Mouse (Mus musculus): ENCODE data around the gene Ambra1. TPM values are rescaled to one million over a fixed set of nuclear protein-coding genes. Genes with fewer than 3 reads are reported as not detected.
"Not testable (repeated sequence)": the region's sequence is repeated elsewhere in the genome, so short reads cannot be mapped to it uniquely, and the experiment has no call there.

Gene Ambra1
- polyA plus RNA-seq, 1 experiment: 24.0 TPM

DNA sequence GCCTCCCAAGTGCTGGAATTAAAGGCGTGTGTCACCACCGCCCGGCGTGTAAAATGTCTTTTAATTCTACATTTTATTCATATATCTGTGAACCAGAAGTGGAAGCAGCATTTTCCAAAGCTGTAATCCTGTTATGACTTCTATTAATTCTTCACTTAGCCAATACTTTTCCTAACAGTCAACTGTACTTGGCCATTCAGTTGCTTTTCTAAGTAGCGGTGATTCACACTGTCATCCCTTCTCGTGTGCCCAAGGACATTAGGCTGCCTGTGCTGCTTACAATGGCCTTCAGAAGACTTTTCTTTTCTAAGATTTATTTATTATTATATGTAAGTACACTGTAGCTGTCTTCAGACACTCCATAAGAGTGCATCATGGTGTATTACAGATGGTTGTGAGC lies 21.6 kb upstream of the Ambra1 start:
- no peak for TF ChIP-seq POLR2A (IDR thresholded peaks at IDR 0.05; ENCODE audit: borderline replicate concordance, low read depth, low read length)
- no peak for TF ChIP-seq CTCF (IDR thresholded peaks at IDR 0.05; ENCODE audit: low read depth, low read length)
- no peak overlapping the region for H3K4me3 ChIP-seq (ENCODE audit: insufficient read depth, low read length)
- H3K27ac ChIP-seq (ENCODE audit: insufficient read depth, low read depth, low read length): no peak overlapping the region
- H3K4me1 ChIP-seq (ENCODE audit: control insufficient read depth, insufficient read depth, low read length): peaks cover 9% of the 10 kb centered on the region

DNA sequence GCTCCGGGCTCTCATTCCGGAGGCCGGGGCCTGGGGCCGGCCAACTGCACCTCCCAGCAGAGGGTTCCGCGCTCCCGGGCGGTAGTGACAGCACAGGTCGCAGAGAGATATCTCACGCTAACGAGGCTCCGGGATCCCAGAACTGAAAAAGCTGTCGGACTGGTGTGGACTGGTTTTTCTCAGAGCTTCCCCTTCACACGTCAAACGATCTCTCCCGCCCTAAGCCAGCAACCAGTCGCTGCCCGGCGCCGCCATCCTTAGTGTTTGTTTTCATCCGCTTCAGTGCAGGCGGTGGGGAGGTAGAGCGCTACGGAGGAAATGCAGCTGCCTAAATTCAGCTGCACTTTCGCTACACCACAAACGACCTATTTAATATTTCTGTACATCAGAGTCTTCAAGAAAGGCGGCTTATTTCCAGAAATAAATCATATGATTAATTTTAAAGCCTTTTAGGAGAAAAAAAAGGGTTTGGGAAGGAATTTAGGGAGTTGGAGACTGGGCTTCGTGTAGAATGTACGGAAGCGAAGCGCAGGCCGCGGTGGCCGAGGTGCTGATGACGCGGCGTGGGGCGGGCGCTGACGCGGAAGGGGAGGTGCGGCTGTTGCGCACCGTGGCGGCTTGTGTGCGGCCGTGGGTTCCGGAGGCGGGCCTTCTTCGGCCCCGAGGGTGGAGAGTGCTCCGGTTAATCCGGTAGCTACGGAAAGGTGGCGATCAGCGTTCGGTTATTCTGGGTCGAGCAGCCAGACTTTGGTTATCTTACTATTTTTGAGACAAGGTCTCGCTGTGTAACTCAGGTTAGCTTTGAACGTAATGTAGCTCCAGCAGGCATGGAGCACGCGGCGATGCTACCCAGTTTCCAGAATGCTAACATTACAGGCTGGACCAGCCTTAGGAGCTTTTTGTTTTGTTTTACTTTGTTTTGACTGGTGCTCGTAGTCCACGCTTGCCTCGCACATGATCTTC lies 19.4 kb upstream of the Ambra1 start, which contains the start of the genes Atg13 and Harbi1:
Atg13 (minus strand) TSS at position 305 of the 963 bp plus-strand sequence.
Harbi1 (plus strand) TSS at position 581 of the 963 bp plus-strand sequence.
- TF ChIP-seq CTCF (IDR thresholded peaks at IDR 0.05; ENCODE audit: low read depth, low read length) (no peak), POLR2A (IDR thresholded peaks at IDR 0.05; ENCODE audit: borderline replicate concordance, low read depth, low read length) (0 out of 2 replicates have a peak, but pooled peaks have one; percentile 72)
- peak within 1 kb of the TSS; percentile 90 for H3K4me3 ChIP-seq (ENCODE audit: insufficient read depth, low read length)
- H3K4me1 ChIP-seq (ENCODE audit: control insufficient read depth, insufficient read depth, low read length): peaks cover 9% of the 10 kb centered on the region
- peak within 1 kb of the TSS; percentile 72 for H3K27ac ChIP-seq (ENCODE audit: insufficient read depth, low read depth, low read length)

DNA sequence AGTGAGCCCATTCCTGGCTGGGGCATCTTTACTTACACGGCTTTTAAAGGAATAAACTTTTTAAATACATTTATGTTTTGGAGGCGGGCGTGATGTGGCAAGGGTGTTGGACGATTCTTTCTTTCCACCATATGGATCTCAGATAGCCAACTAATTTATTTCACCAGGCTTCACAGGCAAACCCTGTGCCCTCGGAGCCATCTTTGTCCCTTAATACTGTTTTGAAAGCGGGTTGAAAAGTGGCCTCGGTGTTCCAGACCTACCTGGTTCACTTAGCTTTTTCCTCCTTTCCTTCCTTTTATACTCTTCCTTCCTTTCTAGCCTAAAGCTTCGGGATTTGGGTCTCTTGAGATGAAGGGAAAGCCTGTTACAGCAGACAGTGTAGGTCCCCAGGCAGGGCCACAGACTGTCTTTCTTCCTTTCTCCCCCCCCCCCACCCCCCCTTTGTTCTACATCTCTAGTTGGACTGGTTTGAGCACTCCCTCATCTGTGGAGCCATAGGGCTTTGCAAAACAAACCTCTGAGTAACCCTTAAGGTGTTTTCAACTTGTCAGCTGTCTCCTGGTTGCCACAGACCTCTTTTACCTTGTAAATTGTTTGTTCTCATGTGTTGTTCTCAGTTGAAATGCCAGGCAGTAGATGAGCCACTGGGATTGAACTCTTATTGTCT lies 18.5 kb upstream of the Ambra1 start:
- H3K4me3 ChIP-seq (ENCODE audit: insufficient read depth, low read length): peak overlapping the region; percentile 77
- TF ChIP-seq CTCF (IDR thresholded peaks at IDR 0.05; ENCODE audit: low read depth, low read length) (no peak), POLR2A (IDR thresholded peaks at IDR 0.05; ENCODE audit: borderline replicate concordance, low read depth, low read length) (no peak)
- peak overlapping the region; percentile 72 for H3K27ac ChIP-seq (ENCODE audit: insufficient read depth, low read depth, low read length)
- peaks cover 9% of the 10 kb centered on the region for H3K4me1 ChIP-seq (ENCODE audit: control insufficient read depth, insufficient read depth, low read length)

DNA sequence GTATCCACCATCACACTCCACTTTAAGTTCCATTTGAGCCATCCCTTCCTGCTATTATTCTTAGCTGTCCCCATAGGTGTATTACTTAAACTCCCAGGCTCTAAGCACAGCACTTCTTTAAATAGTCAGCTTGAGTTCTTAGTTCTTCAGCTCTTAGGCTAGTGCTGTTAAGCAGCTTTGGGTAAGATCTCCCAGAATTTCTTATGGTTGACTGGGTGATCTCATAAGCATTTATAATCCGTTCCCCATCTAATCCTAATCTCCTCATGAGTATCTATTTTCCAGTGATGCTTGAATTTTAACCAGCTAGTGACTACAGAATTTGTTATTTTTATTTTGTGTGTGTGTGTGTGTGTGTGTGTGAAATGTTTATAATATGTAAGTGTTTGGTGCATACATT lies 15.0 kb upstream of the Ambra1 start:
- Histone ChIP-seq H3K4me3 (ENCODE audit: insufficient read depth, low read length) (no peak overlapping the region), H3K27ac (ENCODE audit: insufficient read depth, low read depth, low read length) (no peak overlapping the region), H3K4me1 (ENCODE audit: control insufficient read depth, insufficient read depth, low read length) (peaks cover 11% of the 10 kb centered on the region)
- no peak for TF ChIP-seq CTCF (IDR thresholded peaks at IDR 0.05; ENCODE audit: low read depth, low read length)
- TF ChIP-seq POLR2A (IDR thresholded peaks at IDR 0.05; ENCODE audit: borderline replicate concordance, low read depth, low read length): no peak

DNA sequence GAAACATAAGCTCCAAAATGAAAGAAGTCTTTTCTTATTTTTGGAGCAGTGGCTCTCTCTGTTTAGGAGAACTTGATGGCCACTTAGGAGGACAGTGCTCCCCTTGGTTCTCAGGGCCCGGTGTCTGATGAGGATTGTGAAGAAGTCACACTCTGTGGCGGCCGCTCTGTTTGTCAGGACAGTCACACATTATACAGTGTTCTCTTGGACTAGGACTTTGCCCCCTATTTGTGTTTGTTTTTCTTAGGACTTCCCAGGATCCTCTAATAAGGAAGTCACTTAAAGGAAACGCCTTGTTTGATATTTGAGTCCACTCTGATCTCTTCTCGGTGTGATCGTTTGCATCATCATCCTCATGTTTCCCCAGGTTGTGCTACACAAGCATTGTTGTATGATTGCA lies 11.7 kb upstream of the Ambra1 start:
- H3K4me3 ChIP-seq (ENCODE audit: insufficient read depth, low read length): no peak overlapping the region
- no peak for TF ChIP-seq CTCF (IDR thresholded peaks at IDR 0.05; ENCODE audit: low read depth, low read length)
- TF ChIP-seq POLR2A (IDR thresholded peaks at IDR 0.05; ENCODE audit: borderline replicate concordance, low read depth, low read length): no peak
- H3K27ac ChIP-seq (ENCODE audit: insufficient read depth, low read depth, low read length): no peak overlapping the region
- H3K4me1 ChIP-seq (ENCODE audit: control insufficient read depth, insufficient read depth, low read length): peaks cover 12% of the 10 kb centered on the region

DNA sequence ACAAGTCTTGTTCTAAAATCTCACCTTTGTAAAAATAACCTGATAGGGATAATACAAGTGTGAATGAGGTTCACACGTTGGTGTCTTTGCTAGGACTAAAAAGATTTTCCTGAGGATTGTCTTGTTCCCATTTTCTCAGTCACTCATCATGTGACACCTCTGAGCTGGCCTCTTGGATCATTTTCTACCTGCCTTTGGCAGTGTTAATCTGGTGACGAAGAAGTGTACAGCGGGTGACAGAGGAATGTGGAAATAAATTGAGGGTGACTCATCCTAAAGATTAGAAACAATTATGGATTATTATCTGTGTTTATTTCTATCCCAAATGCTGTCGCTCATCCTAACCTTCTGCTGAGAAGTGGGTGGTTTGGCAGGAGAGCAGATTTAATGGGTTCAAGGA lies 6.6 kb upstream of the Ambra1 start:
- Histone ChIP-seq H3K4me1 (ENCODE audit: control insufficient read depth, insufficient read depth, low read length) (peaks cover 38% of the 10 kb centered on the region), H3K27ac (ENCODE audit: insufficient read depth, low read depth, low read length) (peak overlapping the region; percentile 56), H3K4me3 (ENCODE audit: insufficient read depth, low read length) (no peak overlapping the region)
- no peak for TF ChIP-seq CTCF (IDR thresholded peaks at IDR 0.05; ENCODE audit: low read depth, low read length)
- no peak for TF ChIP-seq POLR2A (IDR thresholded peaks at IDR 0.05; ENCODE audit: borderline replicate concordance, low read depth, low read length)

DNA sequence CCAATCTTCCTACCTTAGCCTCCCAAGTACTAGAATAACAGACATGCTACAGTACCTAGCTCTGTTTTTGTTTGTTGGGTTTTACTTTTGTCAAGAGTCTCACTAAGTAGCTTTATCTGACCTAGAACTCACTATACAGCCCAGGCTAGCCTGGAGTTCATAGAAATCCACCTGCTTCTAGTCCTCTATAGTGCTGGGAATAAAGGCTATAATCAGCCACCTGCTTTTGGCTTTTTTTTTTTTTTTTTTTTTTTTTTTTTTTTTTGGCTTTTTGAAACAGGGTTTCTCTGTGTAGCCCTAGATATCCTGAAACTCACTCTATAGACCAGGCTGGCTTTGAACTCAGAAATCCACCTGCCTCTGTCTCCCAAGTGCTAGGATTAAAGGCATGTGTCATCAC lies 6.0 kb upstream of the Ambra1 start:
- peaks cover 41% of the 10 kb centered on the region for H3K4me1 ChIP-seq (ENCODE audit: control insufficient read depth, insufficient read depth, low read length)
- H3K27ac ChIP-seq (ENCODE audit: insufficient read depth, low read depth, low read length): peak overlapping the region; percentile 56; the same call in 1 of the 2 replicates
- H3K4me3 ChIP-seq (ENCODE audit: insufficient read depth, low read length): no peak overlapping the region
- TF ChIP-seq CTCF (IDR thresholded peaks at IDR 0.05; ENCODE audit: low read depth, low read length) (no peak), POLR2A (IDR thresholded peaks at IDR 0.05; ENCODE audit: borderline replicate concordance, low read depth, low read length) (no peak)

DNA sequence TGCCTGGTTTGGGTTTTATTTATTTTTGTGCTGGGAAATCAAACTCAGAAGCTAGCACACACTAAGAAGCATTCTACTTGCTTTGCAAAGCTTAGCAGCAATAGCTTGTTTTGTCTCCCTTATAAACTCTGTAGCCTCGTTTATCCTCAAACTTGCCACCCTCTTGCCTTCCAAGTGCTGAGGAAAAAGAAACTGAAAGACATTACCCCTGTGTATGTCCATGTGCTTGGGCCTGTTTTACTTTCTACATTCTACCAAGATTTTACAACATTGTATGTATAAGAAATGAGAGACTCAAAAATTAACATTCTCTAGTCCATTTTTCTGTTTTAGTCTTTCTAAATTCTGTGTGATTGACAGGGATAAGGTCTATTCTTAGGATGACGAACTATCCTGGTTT lies 5.2 kb upstream of the Ambra1 start:
- Histone ChIP-seq H3K4me1 (ENCODE audit: control insufficient read depth, insufficient read depth, low read length) (peaks cover 48% of the 10 kb centered on the region), H3K4me3 (ENCODE audit: insufficient read depth, low read length) (no peak overlapping the region), H3K27ac (ENCODE audit: insufficient read depth, low read depth, low read length) (peak overlapping the region; percentile 87)
- TF ChIP-seq CTCF (IDR thresholded peaks at IDR 0.05; ENCODE audit: low read depth, low read length) (no peak), POLR2A (IDR thresholded peaks at IDR 0.05; ENCODE audit: borderline replicate concordance, low read depth, low read length) (no peak)

DNA sequence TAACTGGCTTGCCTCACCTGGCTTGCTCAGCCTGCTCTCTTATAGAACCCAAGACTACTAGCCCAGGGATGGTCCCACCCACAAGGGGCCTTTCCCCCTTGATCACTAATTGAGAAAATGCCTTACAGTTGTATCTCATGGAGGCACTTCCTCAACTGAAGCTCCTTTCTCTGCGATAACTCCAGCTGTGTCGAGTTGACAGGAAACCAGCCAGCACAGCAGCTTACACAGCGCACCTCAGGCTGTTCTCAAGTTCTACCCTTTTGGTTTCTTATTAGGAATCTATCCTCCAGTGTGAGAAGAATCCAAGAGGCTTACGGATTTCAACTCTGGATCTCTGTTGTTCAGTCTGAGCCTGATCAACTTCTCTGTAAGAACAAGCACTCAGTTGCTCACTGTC lies 4.5 kb upstream of the Ambra1 start:
- H3K4me3 ChIP-seq (ENCODE audit: insufficient read depth, low read length): not testable (repeated sequence)
- H3K4me1 ChIP-seq (ENCODE audit: control insufficient read depth, insufficient read depth, low read length): peaks cover 48% of the 10 kb centered on the region
- peak overlapping the region; percentile 87 for H3K27ac ChIP-seq (ENCODE audit: insufficient read depth, low read depth, low read length)

DNA sequence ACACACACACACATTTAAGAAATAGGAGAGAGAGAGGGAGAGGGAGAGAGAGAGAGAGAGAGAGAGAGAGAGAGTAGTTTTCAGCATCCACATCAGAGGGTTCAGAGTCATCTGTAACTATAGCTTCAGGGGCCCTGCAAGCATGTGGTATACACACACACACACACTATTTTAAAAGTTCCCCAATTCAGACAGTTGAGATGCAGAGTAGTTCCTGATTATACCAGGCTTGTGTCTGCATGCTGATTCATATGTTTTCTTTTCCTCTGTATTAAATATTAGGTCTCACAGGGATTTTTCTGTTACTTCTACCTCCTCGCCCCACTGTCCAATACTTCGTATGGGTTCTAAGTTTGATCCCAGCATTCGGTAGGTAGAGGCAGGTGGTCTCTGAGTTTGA lies 2.9 kb upstream of the Ambra1 start:
- H3K27ac ChIP-seq (ENCODE audit: insufficient read depth, low read depth, low read length): peak overlapping the region; percentile 87
- H3K4me1 ChIP-seq (ENCODE audit: control insufficient read depth, insufficient read depth, low read length): peaks cover 50% of the 10 kb centered on the region
- TF ChIP-seq CTCF (IDR thresholded peaks at IDR 0.05; ENCODE audit: low read depth, low read length) (no peak), POLR2A (IDR thresholded peaks at IDR 0.05; ENCODE audit: borderline replicate concordance, low read depth, low read length) (no peak)
- H3K4me3 ChIP-seq (ENCODE audit: insufficient read depth, low read length): no peak overlapping the region
